Mouse (Mus musculus) embryonic fibroblast, embryonic 13.5 days (primary cell): Measurements from ENCODE around the gene Aqr.

Source experiments
- CTCF ChIP-seq: IDR thresholded peaks from 2 replicates; pipeline ENCODE4 v1.5.1; 2011; ENCODE audit warnings: mild to moderate bottlenecking, control low read depth, low read length, moderate library complexity, borderline replicate concordance; ENCODE audit not compliant: insufficient read depth
- POLR2A ChIP-seq: IDR thresholded peaks from 2 replicates; pipeline ENCODE4 v1.6.1; 2011; ENCODE audit warnings: low read depth, mild to moderate bottlenecking, control low read depth, low read length, moderate library complexity

DNA sequence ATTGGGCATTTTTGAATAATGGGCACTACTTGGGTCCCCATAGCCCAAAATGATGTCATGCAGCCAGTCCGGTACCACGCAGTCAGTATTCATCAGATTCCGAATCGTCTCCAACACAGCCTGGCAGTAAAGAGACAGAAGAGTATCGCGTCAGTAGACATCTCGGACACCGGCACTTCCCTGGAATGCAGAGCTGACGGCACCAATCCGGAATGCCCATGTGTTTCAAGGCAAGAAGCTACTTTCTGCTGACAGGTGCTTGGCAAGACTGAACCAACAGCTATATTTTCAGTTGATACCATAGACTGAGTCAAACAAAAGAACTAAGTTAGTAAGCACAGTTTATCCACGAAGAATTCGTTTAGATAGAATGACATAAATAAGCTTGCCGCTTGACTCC, 56.2 kb downstream of the Aqr start:
- TF ChIP-seq CTCF (no peak), POLR2A (no peak)
